Mouse (Mus musculus): Measurements from ENCODE around the gene Smarcb1.

- no peak for TF ChIP-seq CTCF (IDR thresholded peaks at IDR 0.05; ENCODE audit: borderline replicate concordance, extremely low read depth, insufficient read depth, insufficient read length)
- no peak for TF ChIP-seq POLR2A (IDR thresholded peaks at IDR 0.05; ENCODE audit: borderline replicate concordance, extremely low read depth, insufficient read depth, insufficient read length, poor library complexity, severe bottlenecking)
These were observed 59.8 kb downstream of the Smarcb1 start for GRCm38 (mm10) chr10:75861587-75861986.

Measured in brain, embryonic 14.5 days (tissue).